Mouse (Mus musculus) cortical plate, adult 2 months (tissue): ENCODE data around the gene Alpl.
A peak's percentile ranks its signal among the peaks of the same experiment; 100 is the strongest.

Source experiments
- CTCF ChIP-seq: fragments of 200-500 bp; IDR thresholded peaks from 2 replicates; pipeline ENCODE4 v1.5.1; 2011; ENCODE audit warnings: mild to moderate bottlenecking, control low read depth, low read length; ENCODE audit not compliant: insufficient read depth; ENCODE audit errors: extremely low read depth
- POLR2A ChIP-seq: fragments of 200-500 bp; IDR thresholded peaks from 2 replicates; pipeline ENCODE4 v1.6.1; 2011; ENCODE audit warnings: mild to moderate bottlenecking, low read length, control low read depth; ENCODE audit not compliant: insufficient read depth; ENCODE audit errors: extremely low read depth

- no peak for TF ChIP-seq POLR2A
- peak; percentile 88 for TF ChIP-seq CTCF
These were observed 39.6 kb upstream of the Alpl start for GRCm38 (mm10) chr4:137835624-137836337.
